Mouse (Mus musculus): Measurements from ENCODE around the gene Slc2a1. TPM values are rescaled to one million over a fixed set of nuclear protein-coding genes. Genes with fewer than 3 reads are reported as not detected.

The Slc2a1 gene
- total RNA-seq, 2 experiments from 2014 or later, result 10.2 to 12.4 TPM

DNA sequence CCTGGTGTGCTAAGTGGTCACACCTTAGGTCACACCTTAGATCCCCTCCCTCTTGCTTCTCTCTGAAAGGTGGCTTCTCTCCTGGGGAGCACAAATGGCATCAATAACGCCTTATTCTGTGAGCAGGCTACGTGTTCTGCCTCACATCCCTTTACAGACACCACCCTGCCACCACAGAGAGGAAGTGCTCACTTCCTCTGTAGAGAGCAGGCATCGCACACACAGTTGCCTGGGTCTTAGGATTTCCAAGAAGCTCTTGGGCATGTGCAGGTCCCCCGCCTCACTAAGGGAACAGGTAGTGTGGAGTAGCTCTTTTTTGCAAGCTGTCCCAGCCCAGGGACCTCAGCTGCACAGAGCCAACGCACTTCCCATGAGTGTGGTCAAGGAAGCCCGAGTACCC lies 18.7 kb downstream of the Slc2a1 start:
- peak; percentile 75 for ATAC-seq (replicated peaks; ENCODE audit: poor library complexity, severe bottlenecking)

GRCm38 (mm10) chr4:119128547-119128946 lies 20.0 kb downstream of the Slc2a1 start:
- no peak for ATAC-seq (replicated peaks; ENCODE audit: poor library complexity, severe bottlenecking)

DNA sequence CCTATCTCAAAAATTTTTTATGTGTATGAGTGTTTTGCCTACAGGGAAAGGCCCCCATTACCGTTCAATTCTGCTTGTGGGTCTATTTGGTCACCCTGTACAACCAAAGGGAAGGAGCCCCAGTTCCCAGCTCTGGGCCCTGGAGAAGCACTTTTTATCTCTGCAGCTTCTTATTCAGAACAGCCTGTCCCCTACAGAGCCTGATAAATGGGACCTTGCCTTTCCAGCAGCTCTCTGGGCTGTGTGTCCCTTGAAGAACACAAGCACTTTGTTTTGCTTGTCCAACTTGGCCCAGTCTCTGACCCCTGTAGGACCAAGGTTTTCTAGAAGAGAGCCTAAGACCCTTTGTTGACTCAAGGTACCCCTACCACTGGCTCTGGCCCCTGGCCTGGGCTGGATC lies 20.6 kb downstream of the Slc2a1 start:
- no peak for ATAC-seq (replicated peaks; ENCODE audit: poor library complexity, severe bottlenecking)

DNA sequence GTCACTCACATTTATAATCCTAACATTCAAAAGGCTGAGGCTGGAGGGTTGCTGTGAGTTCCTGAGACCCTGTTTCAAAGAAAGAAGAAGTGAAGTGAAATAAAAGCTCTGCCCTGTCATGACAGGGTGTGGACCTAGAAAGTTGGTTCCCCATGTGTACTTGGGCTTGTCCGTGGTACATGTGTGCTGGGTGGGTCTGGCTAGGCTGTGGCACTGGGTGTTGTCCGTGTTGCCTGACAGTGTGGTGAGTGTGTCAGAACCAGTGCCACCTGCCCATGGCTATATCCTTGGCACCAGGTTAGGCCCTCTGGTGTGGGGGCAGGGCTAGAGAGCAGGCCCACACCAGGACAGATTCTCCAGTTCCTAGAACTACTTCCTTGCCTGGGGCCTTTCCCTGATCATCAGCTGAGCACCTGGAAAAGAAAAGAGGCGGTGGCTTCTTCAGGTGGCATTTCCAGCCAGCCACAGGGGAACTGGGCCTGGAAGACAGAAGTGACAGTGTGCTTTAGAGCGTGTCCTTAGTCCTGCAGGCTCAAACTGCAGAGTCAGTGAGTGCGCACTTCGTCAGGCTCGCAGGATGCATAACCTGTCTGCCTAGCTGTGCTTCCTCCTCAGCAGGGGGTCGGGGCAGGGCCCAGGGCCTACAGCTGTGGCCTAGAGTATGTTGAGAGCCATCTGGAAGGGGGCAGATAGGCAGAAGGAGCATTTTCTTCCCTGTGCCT lies 22.8 kb downstream of the Slc2a1 start:
- ATAC-seq (replicated peaks; ENCODE audit: poor library complexity, severe bottlenecking), result no peak

DNA sequence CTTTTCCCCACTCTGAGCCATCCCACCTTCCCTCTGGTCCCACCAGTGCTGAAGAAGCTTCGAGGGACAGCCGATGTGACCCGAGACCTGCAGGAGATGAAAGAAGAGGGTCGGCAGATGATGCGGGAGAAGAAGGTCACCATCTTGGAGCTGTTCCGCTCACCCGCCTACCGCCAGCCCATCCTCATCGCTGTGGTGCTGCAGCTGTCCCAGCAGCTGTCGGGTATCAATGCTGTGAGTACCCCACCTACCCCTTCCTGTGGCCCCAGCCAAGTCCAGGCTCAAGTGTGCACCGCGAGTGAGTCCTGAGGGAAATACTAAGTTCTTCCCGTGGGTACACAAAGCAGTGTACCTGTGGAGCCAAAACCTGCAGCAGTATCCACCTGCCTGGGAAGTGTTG lies 24.8 kb downstream of the Slc2a1 start:
- ATAC-seq (replicated peaks; ENCODE audit: poor library complexity, severe bottlenecking), result no peak

DNA sequence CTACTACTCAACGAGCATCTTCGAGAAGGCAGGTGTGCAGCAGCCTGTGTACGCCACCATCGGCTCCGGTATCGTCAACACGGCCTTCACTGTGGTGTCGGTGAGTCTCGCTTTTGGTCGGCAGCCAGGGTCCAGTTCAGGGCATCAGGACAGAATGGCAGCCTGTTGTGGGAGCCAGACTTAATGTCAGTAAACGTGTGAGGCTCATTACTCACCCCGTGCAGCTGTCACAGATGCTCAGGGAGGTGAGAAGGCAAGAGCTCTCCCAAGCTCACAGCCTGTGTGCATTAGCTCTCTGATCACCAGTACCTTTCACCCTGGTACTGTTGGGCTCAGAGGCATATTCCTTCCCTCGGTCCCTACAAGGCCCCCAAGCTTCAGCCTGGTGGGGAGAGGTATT lies 25.3 kb downstream of the Slc2a1 start:
- ATAC-seq (replicated peaks; ENCODE audit: poor library complexity, severe bottlenecking), result no peak

GRCm38 (mm10) chr4:119137313-119137712 lies 28.8 kb downstream of the Slc2a1 start:
- ATAC-seq (replicated peaks; ENCODE audit: poor library complexity, severe bottlenecking), result no peak

GRCm38 (mm10) chr4:119138171-119138570 lies 29.7 kb downstream of the Slc2a1 start:
- ATAC-seq (replicated peaks; ENCODE audit: poor library complexity, severe bottlenecking), result no peak

- ATAC-seq (replicated peaks; ENCODE audit: poor library complexity, severe bottlenecking), result no peak
Observed at GRCm38 (mm10) chr4:119138776-119139175, 30.3 kb downstream of the Slc2a1 start.

DNA sequence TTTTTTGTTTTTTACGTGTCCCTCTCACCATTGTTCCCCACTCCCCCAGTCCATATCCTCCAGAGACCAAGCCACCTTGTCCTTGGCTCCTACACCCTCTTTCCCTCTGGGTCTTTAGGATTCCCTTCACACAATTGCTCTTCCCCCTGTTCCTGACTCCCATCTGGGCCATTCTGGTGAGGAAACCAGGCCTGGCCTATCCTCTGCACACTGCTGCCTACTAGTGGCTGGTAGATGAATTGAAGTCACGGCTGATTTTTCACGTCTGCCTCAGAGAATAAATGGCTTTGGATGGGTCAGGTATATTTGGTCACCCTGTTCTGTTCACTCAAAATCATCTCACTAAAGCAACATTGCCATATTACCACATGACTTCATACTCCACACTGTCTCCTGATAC lies 31.6 kb downstream of the Slc2a1 start:
- ATAC-seq (replicated peaks; ENCODE audit: poor library complexity, severe bottlenecking), result peak; percentile 81

- ATAC-seq (replicated peaks; ENCODE audit: poor library complexity, severe bottlenecking), result no peak
Observed at GRCm38 (mm10) chr4:119141191-119141590, 32.7 kb downstream of the Slc2a1 start.

DNA sequence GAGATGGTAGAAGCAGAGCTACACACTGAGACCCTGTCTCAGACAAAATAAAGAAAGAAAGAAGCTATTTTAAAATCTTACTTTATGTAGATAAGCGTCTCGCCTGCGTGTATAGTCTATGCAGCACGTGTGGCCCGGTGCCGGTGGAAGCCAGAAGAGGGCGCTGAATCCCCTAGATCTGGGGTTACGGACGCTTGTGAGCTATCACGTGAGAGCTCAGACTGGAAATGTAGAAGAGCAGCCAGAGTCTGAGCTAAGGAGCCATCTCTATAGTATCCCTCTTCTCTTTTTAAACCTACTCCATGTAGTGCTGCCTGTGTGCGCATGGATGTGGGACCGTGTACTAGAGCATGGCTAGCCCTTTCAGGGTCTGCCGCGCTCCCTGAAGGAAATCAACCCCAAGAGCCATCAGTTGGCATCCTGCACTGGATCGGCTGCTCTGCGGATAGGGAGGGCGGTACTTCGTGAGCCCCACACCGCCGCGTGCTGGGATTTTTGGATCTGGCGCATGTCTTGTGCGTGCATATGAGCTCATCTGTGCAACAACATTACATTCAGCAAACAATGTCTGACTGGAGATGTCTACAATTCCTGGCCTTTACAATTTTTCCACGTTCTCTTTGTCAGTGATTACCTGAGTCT lies 33.8 kb downstream of the Slc2a1 start:
- peak; percentile 81 for ATAC-seq (replicated peaks; ENCODE audit: poor library complexity, severe bottlenecking)

DNA sequence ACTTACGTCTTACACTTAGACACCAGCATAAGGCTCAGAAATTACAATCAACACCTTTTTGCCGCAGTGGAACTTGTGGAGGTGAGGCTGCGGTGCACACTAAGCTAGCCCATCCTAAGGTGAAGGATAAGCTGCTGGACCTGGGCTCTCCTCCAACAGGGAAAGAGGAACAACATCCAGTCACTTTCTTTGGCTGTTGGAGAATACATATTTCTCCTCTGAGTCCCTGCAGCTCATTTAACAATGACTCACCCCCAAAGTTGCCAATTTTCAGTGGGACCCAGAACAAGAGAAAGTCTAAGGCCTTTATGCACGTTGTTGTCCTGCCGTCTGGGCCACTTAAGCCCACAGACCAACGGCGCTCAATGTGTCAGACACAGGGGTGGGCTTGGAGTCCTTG lies 38.3 kb downstream of the Slc2a1 start:
- ATAC-seq (replicated peaks; ENCODE audit: poor library complexity, severe bottlenecking), result no peak

DNA sequence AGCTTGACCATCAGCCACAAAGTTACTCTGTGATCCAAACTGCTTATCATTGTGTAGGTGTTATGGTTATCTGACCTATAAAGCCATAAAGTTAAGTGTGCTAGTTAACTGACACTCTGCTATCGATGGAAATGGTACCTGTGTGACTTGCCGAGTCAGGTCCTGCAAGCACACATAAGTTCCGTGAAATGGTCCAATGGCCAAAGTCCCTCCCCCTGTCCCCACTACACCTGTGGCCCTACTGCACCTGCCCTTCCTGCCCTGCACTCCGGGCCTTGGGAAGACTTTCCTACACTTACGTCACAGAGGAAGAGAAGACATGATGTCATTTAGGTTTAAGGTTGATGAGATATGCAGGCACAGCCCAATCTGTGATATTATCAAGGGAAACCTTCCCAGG lies 38.8 kb downstream of the Slc2a1 start:
- no peak for ATAC-seq (replicated peaks; ENCODE audit: poor library complexity, severe bottlenecking)

DNA sequence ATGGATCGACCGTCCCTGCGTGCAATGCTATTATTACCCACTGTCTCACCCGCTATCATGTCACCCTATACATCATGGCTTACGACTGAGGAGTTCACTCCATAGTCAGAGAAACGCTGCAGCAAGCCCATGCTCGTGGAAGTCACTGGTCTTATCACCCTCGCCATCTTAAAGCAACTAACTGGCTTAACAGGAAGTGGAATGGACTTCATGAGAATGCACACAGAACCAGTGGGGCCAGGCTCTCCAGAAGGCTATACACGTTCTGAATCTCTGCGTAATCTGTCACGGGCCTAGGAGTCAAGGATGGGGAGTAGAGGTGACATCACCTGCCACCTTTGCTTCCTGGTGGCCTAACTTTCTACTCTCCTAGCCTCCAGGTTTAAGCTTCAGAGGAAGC lies 40.2 kb downstream of the Slc2a1 start:
- ATAC-seq (replicated peaks; ENCODE audit: poor library complexity, severe bottlenecking), result no peak

GRCm38 (mm10) chr4:119157186-119157585 lies 48.7 kb downstream of the Slc2a1 start:
- ATAC-seq (replicated peaks; ENCODE audit: poor library complexity, severe bottlenecking), result 0 out of 2 replicates have a peak, but pooled peaks have one; percentile 27

- ATAC-seq (replicated peaks; ENCODE audit: poor library complexity, severe bottlenecking), result no peak
Observed at GRCm38 (mm10) chr4:119157891-119158290, 49.4 kb downstream of the Slc2a1 start.

DNA sequence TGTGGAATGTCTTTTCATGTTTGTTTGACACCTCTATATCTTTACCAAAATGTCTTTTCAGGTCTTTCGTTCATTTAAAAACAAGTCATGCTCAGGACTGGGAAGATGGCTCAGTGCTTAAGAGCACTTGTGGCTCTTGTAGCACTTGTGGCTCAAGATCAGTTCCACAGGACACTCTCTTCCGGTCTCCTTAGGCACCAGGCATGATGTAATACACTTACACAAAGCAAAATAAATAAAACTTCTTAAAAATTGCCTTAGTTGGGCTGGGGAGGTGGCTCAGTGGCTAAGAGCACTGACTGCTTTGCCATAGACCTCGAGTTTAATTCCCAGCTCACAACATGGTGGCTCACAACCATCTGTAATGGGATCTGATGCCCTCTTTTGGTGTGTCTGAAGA lies 52.8 kb downstream of the Slc2a1 start:
- no peak for ATAC-seq (replicated peaks; ENCODE audit: poor library complexity, severe bottlenecking)

DNA sequence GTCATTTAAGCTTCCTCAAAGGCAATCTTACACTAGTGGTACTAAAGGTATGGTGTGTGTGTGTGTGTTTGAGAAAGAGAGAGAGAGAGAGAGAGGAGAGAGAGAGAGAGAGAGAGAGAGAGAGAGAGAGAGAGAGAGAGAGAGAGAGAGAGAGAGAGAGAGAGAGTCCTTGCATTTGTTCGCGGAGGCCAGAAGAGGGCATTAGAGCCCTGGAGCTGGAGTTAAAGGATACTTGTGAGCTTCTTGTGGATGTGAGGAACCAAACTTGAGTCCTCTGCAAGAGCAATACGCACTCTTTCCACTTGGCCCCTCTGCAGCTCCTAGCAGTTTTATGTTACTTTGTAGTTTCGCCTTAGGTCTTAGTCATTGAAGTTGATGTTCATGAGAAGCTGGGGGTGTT lies 54.5 kb downstream of the Slc2a1 start:
- no peak for ATAC-seq (replicated peaks; ENCODE audit: poor library complexity, severe bottlenecking)

- no peak for ATAC-seq (replicated peaks; ENCODE audit: poor library complexity, severe bottlenecking)
Observed at GRCm38 (mm10) chr4:119165916-119166315, 57.4 kb downstream of the Slc2a1 start.

DNA sequence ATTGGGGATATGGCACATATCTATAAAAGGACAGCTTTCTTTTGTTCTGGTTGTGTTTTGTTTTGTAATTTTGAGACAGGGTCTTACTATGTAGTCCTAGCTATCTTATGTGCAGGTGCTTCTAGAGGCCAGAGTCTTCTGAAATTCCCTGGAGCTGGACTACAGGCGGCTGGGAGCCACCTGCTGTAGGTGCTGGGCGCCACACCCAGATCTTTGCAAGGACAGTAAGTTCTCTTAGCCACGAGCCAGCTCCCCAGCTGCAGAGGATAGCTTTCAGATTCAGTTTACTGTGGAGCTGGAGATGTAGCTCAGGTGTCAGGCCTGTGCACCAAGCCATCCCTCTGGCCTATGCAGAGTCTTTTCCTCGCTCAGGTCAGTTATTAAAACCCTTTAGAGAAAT lies 58.6 kb downstream of the Slc2a1 start:
- ATAC-seq (replicated peaks; ENCODE audit: poor library complexity, severe bottlenecking), result no peak

GRCm38 (mm10) chr4:119167663-119168062 lies 59.2 kb downstream of the Slc2a1 start:
- peak; percentile 92 for ATAC-seq (replicated peaks; ENCODE audit: poor library complexity, severe bottlenecking)
